Mouse (Mus musculus) embryonic facial prominence, embryonic 10.5 days (tissue): Measurements from ENCODE around the gene Ssr2. TPM values are rescaled to one million over a fixed set of nuclear protein-coding genes. Genes with fewer than 3 reads are reported as not detected.

Experiments used
- DNase-seq: peaks from one replicate; pipeline ENCODE4 v3.0.0-alpha.2; 2017; ENCODE audit warnings: low spot score
- H3K27ac ChIP-seq: fragments of 300-500 bp; sonication (generic); replicated peaks from 2 replicates; pipeline ENCODE4 v1.5.1; 2016; ENCODE audit warnings: mild to moderate bottlenecking
- H3K27me3 ChIP-seq: fragments of 300-500 bp; sonication (generic); replicated peaks from 2 replicates; pipeline ENCODE4 v1.6.1; 2016; ENCODE audit warnings: low read depth, mild to moderate bottlenecking; ENCODE audit not compliant: poor library complexity, severe bottlenecking
- H3K36me3 ChIP-seq: fragments of 300-500 bp; sonication (generic); replicated peaks from 2 replicates; pipeline ENCODE4 v1.6.1; 2016; ENCODE audit warnings: mild to moderate bottlenecking, moderate library complexity
- H3K4me1 ChIP-seq: fragments of 300-500 bp; sonication (generic); 2 replicates; pipeline ENCODE4 v1.6.1; 2016
- H3K4me3 ChIP-seq: fragments of 300-500 bp; sonication (generic); 2 replicates; pipeline ENCODE4 v1.5.1; 2016; ENCODE audit warnings: mild to moderate bottlenecking, moderate library complexity
- H3K9me3 ChIP-seq: fragments of 300-500 bp; sonication (generic); 2 replicates; pipeline ENCODE4 v1.6.1; 2016; ENCODE audit warnings: mild to moderate bottlenecking
- WGBS: fragments of 180-500 bp; shearing (Covaris S2); methylation state at CpG from one replicate; pipeline ENCODE4 v1.1.7; 2016; 5-methylcytosine and 5-hydroxymethylcytosine counted together
- polyA plus RNA-seq: library from polyadenylated mRNA; unstranded; fragments of >200 nt; fragmentation: Nextera tagmentation; extraction: Ambion mirVana; gene quantifications from 2 replicates; pipeline ENCODE4 v1.2.1, GENCODE M21; 2016

Ssr2 gene
- polyA plus RNA-seq, 1 experiment from 2014 or later, result 231 TPM

- peaks cover 32% of the 10 kb centered on the region for H3K27me3 ChIP-seq
- H3K36me3 ChIP-seq, result no peaks in the 10 kb centered on the region
- WGBS, result 71% methylated on average over 8 of the region's 8 CpGs
- peaks cover 63% of the 10 kb centered on the region for H3K4me1 ChIP-seq
- H3K27ac ChIP-seq, result 0 out of 2 replicates have a peak overlapping the region, but pooled peaks have one; percentile 40
- H3K9me3 ChIP-seq, result no peaks in the 10 kb centered on the region
- DNase-seq, result no peak
- peak overlapping the region; percentile 11; the same call in 1 of the 2 replicates for H3K4me3 ChIP-seq
Observed at GRCm38 (mm10) chr3:88618074-88618871, 42.6 kb downstream of the Ssr2 start.

GRCm38 (mm10) chr3:88619113-88620097, 43.7 kb downstream of the Ssr2 start:
- Histone ChIP-seq H3K36me3 (peaks cover 5% of the 10 kb centered on the region), H3K27ac (no peak overlapping the region; the same call in 1 of the 2 replicates), H3K4me3 (peak overlapping the region; percentile 23; the same call in 1 of the 2 replicates), H3K9me3 (no peaks in the 10 kb centered on the region), H3K4me1 (peaks cover 75% of the 10 kb centered on the region), H3K27me3 (peaks cover 32% of the 10 kb centered on the region)
- DNase-seq, result no peak
- WGBS, result 40% methylated on average over 9 of the region's 9 CpGs

- Histone ChIP-seq H3K9me3 (no peaks in the 10 kb centered on the region), H3K4me1 (peaks cover 75% of the 10 kb centered on the region), H3K27ac (peak overlapping the region; percentile 99), H3K4me3 (peak overlapping the region; percentile 97), H3K36me3 (peaks cover 15% of the 10 kb centered on the region), H3K27me3 (peaks cover 32% of the 10 kb centered on the region)
- WGBS, result 12% methylated on average over 15 of the region's 15 CpGs
- DNase-seq, result no peak
Observed at GRCm38 (mm10) chr3:88620146-88620991, 44.7 kb downstream of the Ssr2 start.

GRCm38 (mm10) chr3:88620992-88621536, 45.4 kb downstream of the Ssr2 start:
- peaks cover 74% of the 10 kb centered on the region for H3K4me1 ChIP-seq
- peak overlapping the region; percentile 97 for H3K4me3 ChIP-seq
- WGBS, result under 1% methylated on average over 64 of the region's 64 CpGs
- peak overlapping the region; percentile 99 for H3K27ac ChIP-seq
- peaks cover 30% of the 10 kb centered on the region for H3K27me3 ChIP-seq
- H3K36me3 ChIP-seq, result peaks cover 22% of the 10 kb centered on the region
- H3K9me3 ChIP-seq, result no peaks in the 10 kb centered on the region
- peak; percentile 87 for DNase-seq

- peaks cover 27% of the 10 kb centered on the region for H3K27me3 ChIP-seq
- peak overlapping the region; percentile 99 for H3K27ac ChIP-seq
- under 1% methylated on average over 36 of the region's 36 CpGs for WGBS
- no peaks in the 10 kb centered on the region for H3K9me3 ChIP-seq
- peak; percentile 80 for DNase-seq
- H3K4me3 ChIP-seq, result peak overlapping the region; percentile 97
- peaks cover 27% of the 10 kb centered on the region for H3K36me3 ChIP-seq
- H3K4me1 ChIP-seq, result peaks cover 74% of the 10 kb centered on the region
Observed at GRCm38 (mm10) chr3:88621537-88622112, 45.9 kb downstream of the Ssr2 start.

- Histone ChIP-seq H3K36me3 (peaks cover 34% of the 10 kb centered on the region), H3K4me3 (peak overlapping the region; percentile 97), H3K4me1 (peaks cover 79% of the 10 kb centered on the region), H3K9me3 (no peaks in the 10 kb centered on the region), H3K27ac (peak overlapping the region; percentile 99), H3K27me3 (peaks cover 21% of the 10 kb centered on the region)
- WGBS, result under 1% methylated on average over 24 of the region's 24 CpGs
- DNase-seq, result peak; percentile 60
Observed at GRCm38 (mm10) chr3:88622113-88622940, 46.7 kb downstream of the Ssr2 start.

GRCm38 (mm10) chr3:88622941-88623345, 47.3 kb downstream of the Ssr2 start:
- Histone ChIP-seq H3K9me3 (no peaks in the 10 kb centered on the region), H3K27ac (peak overlapping the region; percentile 99), H3K4me3 (peak overlapping the region; percentile 97), H3K27me3 (peaks cover 16% of the 10 kb centered on the region), H3K36me3 (peaks cover 40% of the 10 kb centered on the region), H3K4me1 (peaks cover 80% of the 10 kb centered on the region)
- DNase-seq, result peak; percentile 52
- under 1% methylated on average over 6 of the region's 6 CpGs for WGBS

DNA sequence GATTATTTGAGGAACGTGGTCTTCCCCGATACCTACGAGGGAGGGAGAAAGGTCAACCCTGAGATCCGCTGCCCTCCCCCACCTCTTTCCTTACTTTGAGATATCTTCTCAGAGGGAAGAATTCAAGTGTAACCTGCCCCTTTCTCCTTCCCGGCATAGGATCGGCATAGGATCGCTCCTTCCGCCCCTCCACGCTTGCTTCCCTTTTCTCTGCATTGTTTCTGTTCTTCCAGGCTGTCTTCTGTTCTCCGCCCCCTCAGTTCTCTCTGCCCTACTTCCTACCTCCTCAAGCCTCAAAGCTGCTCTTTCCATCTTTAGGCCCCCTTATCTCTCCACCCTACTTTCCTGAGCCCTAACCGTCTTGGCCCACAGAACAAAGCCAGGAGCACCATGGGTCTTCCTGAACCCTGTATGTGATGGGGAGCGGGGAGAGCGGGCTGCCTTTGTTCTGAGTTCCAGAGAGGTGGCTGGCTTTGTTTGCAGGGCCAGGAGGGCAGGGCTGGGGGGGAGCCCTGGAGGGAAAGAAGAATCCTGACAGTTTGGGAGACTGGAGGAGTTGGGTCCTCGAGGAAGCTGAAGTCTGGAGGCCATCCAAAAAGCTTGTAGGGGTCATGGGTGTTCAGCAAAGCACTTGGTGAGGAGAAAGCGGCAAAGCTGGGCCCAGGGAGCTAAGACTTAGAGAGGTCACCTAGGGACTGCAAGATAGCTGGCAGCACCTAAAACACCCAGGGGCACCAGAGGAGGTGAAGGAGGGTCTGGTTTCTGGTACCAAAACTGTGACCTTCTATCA, 47.9 kb downstream of the Ssr2 start:
- Histone ChIP-seq H3K4me1 (peaks cover 76% of the 10 kb centered on the region), H3K36me3 (peaks cover 46% of the 10 kb centered on the region), H3K27ac (peak overlapping the region; percentile 99), H3K27me3 (peaks cover 10% of the 10 kb centered on the region; the same call in 1 of the 2 replicates), H3K9me3 (no peaks in the 10 kb centered on the region), H3K4me3 (peak overlapping the region; percentile 97)
- peak; percentile 53 for DNase-seq
- WGBS, result 4% methylated on average over 15 of the region's 15 CpGs

GRCm38 (mm10) chr3:88624324-88624723, 48.6 kb downstream of the Ssr2 start:
- Histone ChIP-seq H3K36me3 (peaks cover 54% of the 10 kb centered on the region), H3K27ac (peak overlapping the region; percentile 99)
- WGBS, result 44% methylated on average over 4 of the region's 4 CpGs

DNA sequence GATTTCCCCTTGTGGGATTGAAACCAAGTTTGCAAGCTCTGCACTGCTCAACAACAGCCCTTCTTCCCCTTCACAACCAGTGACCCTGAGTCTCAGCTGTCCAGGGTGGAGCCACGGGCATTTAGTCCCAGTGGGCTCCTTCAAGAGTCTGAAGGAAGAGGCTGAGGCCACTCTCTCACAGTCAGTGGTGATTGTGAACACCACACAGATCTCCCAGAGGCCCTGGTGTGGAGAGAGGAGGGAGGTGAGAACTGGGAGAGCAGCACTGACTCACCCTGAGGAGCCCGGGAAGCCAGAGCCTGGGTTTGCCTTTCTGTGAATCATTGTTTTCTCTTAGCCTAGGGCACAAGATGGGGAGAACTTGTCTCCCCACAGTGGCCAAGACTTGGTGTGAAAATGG, 49.3 kb downstream of the Ssr2 start:
- 47% methylated on average over 2 of the region's 2 CpGs for WGBS
- H3K9me3 ChIP-seq, result no peaks in the 10 kb centered on the region
- H3K4me3 ChIP-seq, result peak overlapping the region; percentile 97
- H3K36me3 ChIP-seq, result peaks cover 60% of the 10 kb centered on the region
- no peak for DNase-seq
- H3K4me1 ChIP-seq, result peaks cover 74% of the 10 kb centered on the region
- H3K27me3 ChIP-seq, result no peaks in the 10 kb centered on the region
- H3K27ac ChIP-seq, result peak overlapping the region; percentile 99

More at GRCm38 (mm10) chr3:88624324-88624723, 48.6 kb downstream of the Ssr2 start:
- Histone ChIP-seq H3K9me3 (no peaks in the 10 kb centered on the region), H3K4me3 (peak overlapping the region; percentile 97), H3K4me1 (peaks cover 75% of the 10 kb centered on the region), H3K27me3 (0 out of 2 replicates have a peak, but pooled peaks cover 4% of the 10 kb centered on the region)
- no peak for DNase-seq
